Mouse (Mus musculus): Measurements from ENCODE around the gene Arhgef17. TPM values are rescaled to one million over a fixed set of nuclear protein-coding genes. Genes with fewer than 3 reads are reported as not detected.

Arhgef17 gene
- total RNA-seq, 2 experiments from 2014 or later = 136 to 141 TPM

- no peak for DNase-seq (ENCODE audit: low spot score in 2 of 2)
Measured at GRCm38 (mm10) chr7:100876771-100877170, 55.1 kb downstream of the Arhgef17 start.

- no peak for DNase-seq (ENCODE audit: low spot score in 2 of 2)
Measured at GRCm38 (mm10) chr7:100876293-100876692, 55.6 kb downstream of the Arhgef17 start.

GRCm38 (mm10) chr7:100875822-100876221 lies 56.1 kb downstream of the Arhgef17 start:
- DNase-seq (ENCODE audit: low spot score in 2 of 2) = no peak

- DNase-seq (ENCODE audit: low spot score in 2 of 2) = no peak
Measured at GRCm38 (mm10) chr7:100873197-100873596, 58.7 kb downstream of the Arhgef17 start.

GRCm38 (mm10) chr7:100871892-100872291 lies 60.0 kb downstream of the Arhgef17 start:
- DNase-seq (ENCODE audit: low spot score in 2 of 2) = no peak

- no peak for DNase-seq (ENCODE audit: low spot score in 2 of 2)
Measured at GRCm38 (mm10) chr7:100871355-100871754, 60.6 kb downstream of the Arhgef17 start.

GRCm38 (mm10) chr7:100869877-100870629 lies 61.9 kb downstream of the Arhgef17 start:
- DNase-seq (ENCODE audit: low spot score in 2 of 2) = no peak

- DNase-seq (ENCODE audit: low spot score in 2 of 2) = no peak
Measured at GRCm38 (mm10) chr7:100868551-100868950, 63.4 kb downstream of the Arhgef17 start.

GRCm38 (mm10) chr7:100867561-100867960 lies 64.3 kb downstream of the Arhgef17 start:
- no peak for DNase-seq (ENCODE audit: low spot score in 2 of 2)

GRCm38 (mm10) chr7:100866675-100867074 lies 65.2 kb downstream of the Arhgef17 start:
- peak; percentile 79 to 83 for DNase-seq (ENCODE audit: low spot score in 2 of 2)

GRCm38 (mm10) chr7:100862828-100863638 lies 68.9 kb downstream of the Arhgef17 start, which contains the start of gene Relt:
Relt (minus strand) TSS chr7:100863446.
- DNase-seq (ENCODE audit: low spot score in 2 of 2) = peak; percentile 86 to 87

GRCm38 (mm10) chr7:100862353-100862752 lies 69.6 kb downstream of the Arhgef17 start:
- no peak for DNase-seq (ENCODE audit: low spot score in 2 of 2)

- DNase-seq (ENCODE audit: low spot score in 2 of 2) = no peak
Measured at GRCm38 (mm10) chr7:100861209-100861608, 70.7 kb downstream of the Arhgef17 start.

GRCm38 (mm10) chr7:100860450-100860849 lies 71.5 kb downstream of the Arhgef17 start:
- no peak for DNase-seq (ENCODE audit: low spot score in 2 of 2)

GRCm38 (mm10) chr7:100855795-100856573 lies 75.9 kb downstream of the Arhgef17 start:
- DNase-seq (ENCODE audit: low spot score in 2 of 2) = no peak

GRCm38 (mm10) chr7:100855300-100855699 lies 76.6 kb downstream of the Arhgef17 start:
- DNase-seq (ENCODE audit: low spot score in 2 of 2) = no peak

- DNase-seq (ENCODE audit: low spot score in 2 of 2) = no peak
Measured at GRCm38 (mm10) chr7:100854861-100855260, 77.0 kb downstream of the Arhgef17 start.

- DNase-seq (ENCODE audit: low spot score in 2 of 2) = no peak
Measured at GRCm38 (mm10) chr7:100854137-100854814, 77.6 kb downstream of the Arhgef17 start.

- no peak for DNase-seq (ENCODE audit: low spot score in 2 of 2)
Measured at GRCm38 (mm10) chr7:100853396-100853795, 78.5 kb downstream of the Arhgef17 start.

- no peak for DNase-seq (ENCODE audit: low spot score in 2 of 2)
Measured at GRCm38 (mm10) chr7:100851481-100852356, 80.2 kb downstream of the Arhgef17 start.
